Mouse (Mus musculus): ENCODE measurements at regions not wholly inside any gene's neighbourhood (a gene's known extent, or its start where the extent isn't known, plus 50 kb on each side); places are given as distances from the start of the nearest gene placed in this dataset.

DNA sequence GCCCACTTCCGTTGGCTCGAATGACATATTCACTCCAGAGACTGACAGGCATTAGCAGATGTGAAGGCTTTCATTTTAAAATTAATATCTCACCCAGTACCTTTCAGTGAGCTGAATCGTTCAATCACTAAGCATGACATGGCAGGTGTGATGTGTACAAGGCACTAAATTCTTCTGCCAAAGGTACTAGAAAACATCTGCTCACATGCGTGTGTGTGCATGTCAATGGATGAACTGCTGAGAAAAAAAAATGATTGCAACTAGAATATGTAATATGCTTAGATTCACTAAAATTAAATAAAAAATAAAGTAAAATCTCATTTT lies 191.6 kb upstream of the Mageb18 start:
- no peak for DNase-seq (ENCODE audit: low read depth)

DNA sequence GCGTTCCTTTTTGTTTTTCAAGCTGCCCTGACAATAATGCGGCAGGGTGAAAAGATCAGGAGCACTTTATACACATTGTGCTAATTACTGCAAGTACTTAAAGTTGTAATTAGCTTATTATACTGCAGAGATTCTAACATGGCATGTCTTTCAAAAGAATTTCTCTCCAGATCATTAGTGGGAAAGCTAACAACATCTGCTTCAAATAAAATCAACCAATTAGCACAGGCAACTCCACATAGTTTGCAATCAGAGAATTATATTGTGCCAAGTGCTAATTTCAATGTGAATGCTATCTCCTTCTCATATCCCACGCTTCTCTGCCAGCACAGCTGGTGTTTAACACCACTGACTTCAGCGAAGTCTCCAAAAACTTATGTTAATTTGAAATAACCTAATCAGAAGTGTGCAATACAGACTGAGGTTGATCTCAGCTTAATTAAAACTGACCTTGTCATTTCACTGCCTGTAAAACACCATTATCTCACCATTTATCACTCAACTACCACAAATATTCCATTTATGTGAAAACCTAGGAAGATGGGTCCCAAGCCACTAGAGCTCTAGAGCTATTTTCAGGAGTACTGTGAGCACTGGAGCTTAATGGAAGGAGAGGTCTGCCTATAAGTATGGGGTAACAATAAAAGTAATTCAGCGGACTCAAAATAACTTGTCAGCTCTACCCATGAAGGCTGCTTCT lies 191.1 kb upstream of the Mageb18 start:
- no peak for DNase-seq (ENCODE audit: low read depth)

DNA sequence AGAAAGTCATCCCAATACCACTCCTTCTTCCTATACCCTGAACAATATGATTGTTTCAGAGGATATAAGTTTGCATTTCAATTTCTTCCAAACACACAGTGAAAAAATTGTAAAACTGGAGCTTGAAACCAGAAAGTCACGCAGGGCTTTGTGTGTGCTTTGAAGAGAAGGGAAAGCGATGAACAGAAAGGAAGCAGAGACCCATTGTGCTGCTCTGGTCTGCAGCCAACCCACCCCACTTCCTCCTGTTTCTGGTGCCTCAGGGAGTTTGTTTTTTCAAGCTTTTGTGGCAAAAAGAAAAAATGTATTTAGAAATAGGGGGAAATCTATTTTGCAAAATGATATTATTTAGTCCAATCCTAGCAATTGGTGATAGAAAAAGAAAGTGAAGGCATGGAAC lies 187.4 kb upstream of the Mageb18 start:
- peak; percentile 5 for DNase-seq (ENCODE audit: low read depth)

DNA sequence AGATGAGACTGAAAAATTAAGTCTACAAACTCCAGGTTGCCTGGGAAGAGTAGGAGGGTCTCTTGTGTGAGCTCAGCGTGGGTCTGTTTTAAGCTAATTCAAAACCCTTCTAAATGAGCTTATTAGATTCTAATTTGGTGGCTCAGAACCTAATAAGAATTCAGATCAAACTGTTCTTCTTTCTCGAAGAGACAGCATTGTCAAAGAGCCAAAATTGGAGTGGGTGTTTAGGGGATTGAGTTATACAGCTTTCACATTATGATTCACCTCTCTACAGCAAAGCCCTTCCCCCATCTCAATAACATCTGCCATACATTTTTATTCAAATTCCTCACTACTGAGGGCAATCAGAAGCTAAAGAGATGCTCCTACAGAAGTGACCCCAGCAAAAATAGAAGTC lies 140.7 kb upstream of the Mageb18 start:
- no peak for DNase-seq (ENCODE audit: low read depth)

DNA sequence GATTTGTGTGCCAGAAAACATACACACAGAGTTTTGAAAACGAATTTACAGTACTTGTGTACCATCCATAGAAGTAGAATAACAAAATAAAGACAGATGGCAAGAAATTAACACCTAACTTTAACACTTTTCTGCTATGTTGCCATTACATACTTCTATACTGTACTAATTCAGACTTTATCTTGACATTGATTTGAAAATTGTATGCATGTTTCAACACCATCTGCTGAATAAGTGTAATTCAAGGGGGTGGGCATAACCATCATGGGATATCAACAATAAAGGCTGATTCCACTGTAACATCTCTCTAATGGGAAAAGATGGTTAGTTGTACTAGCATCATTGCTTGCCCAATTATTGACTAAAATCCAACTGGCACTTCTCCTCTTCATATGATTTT lies 110.9 kb upstream of the Mageb18 start:
- DNase-seq (ENCODE audit: low read depth): no peak

DNA sequence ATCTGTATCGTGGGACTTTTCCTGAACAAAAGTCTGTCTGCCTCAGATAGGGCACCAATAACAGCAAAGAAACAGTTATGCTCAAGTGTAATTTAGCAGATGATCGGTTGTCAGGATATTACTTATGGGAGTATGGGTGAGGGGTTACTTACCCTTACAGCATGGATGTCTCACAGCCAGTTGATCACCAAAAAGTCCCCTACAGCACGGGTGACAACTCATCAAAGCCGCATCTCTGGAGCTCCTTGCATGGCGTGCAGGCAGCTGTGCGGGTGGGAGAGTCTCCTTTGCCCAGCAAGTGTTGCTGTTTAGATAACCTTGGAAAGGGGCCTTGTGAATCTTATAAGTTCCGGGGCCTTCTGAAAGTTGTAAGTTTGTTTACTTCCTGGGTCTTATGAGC lies 80.4 kb upstream of the Mageb18 start:
- DNase-seq (ENCODE audit: low read depth): no peak

DNA sequence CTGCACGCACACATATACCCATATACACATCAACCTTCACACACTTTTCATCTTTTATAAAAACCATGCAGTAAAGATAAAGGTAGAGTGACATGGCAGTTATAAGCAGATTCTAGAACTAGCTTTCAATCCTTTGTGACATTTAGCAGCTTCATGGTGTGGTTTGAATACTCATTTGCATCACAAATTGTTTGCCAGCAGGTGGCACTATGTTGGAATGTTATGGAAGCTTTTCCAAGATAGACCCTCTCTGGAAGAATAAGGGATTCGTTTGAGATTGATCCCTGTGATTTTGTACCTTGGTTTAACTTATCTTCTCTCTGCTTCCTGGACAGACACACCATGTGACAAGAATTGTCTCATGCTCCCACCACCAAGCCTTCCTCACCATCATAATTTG lies 61.8 kb upstream of the Mageb18 start:
- DNase-seq (ENCODE audit: low read depth): no peak
